Mouse (Mus musculus) liver, postnatal 0 days (tissue): ENCODE measurements around the gene Gprasp1.

Experiments
- CTCF ChIP-seq: sonication (generic); IDR thresholded peaks from 2 replicates; pipeline ENCODE4 v1.5.1; 2016; ENCODE audit warnings: antibody characterized with exemption, low read depth
- EP300 ChIP-seq: IDR thresholded peaks from 2 replicates; pipeline ENCODE4 v1.6.1; 2016; ENCODE audit warnings: antibody characterized with exemption, low read depth, mild to moderate bottlenecking

GRCm38 (mm10) chrX:135693633-135694032 lies 48.9 kb upstream of the Gprasp1 start, which contains the start of gene Tcp11x2:
- TF ChIP-seq CTCF (no peak), EP300 (no peak)
